Mouse (Mus musculus): Measurements from ENCODE around the gene Dgkh. TPM values are rescaled to one million over a fixed set of nuclear protein-coding genes. Genes with fewer than 3 reads are reported as not detected.

Dgkh gene
- polyA plus RNA-seq, 1 experiment: 5.6 TPM

DNA sequence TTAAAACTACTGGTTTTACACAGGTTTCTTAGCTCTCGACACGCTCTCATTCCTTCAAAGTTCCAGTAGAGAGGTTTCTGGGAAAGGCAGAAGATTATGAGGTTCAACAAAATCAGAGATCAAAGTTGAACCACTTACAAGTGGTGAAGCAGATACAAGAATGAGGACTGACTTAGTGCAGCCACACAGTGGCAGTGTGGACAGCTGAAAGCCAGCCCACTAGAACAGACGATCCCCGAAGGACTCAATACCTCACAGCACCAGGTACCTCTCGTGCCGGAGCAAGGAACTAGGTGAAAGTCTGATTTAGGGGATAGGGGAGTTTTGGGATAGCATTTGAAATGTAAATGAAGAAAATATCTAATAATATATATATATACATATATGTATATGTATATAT is 56.1 kb downstream of the Dgkh start:
- DNase-seq (ENCODE audit: low spot score): no peak

DNA sequence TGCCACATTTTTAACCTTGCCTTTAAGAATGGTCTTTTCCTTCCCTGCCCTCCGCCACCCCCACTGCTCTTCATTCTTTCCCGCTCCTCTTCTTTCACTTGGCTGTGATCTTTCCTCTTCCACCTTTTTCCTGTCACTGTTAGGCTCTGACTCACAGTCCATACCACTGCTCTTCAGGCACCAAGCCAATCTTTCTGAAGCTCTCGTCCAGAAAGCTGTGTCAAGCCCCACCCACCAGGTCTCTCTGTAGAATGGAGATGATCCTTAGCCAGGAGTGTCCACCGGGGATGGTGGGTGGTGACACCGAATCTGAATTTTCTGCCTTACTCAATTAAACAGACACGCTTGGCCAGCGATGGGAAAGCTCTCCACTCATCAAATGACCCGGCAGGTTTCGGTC is 58.0 kb downstream of the Dgkh start:
- DNase-seq (ENCODE audit: low spot score): no peak

DNA sequence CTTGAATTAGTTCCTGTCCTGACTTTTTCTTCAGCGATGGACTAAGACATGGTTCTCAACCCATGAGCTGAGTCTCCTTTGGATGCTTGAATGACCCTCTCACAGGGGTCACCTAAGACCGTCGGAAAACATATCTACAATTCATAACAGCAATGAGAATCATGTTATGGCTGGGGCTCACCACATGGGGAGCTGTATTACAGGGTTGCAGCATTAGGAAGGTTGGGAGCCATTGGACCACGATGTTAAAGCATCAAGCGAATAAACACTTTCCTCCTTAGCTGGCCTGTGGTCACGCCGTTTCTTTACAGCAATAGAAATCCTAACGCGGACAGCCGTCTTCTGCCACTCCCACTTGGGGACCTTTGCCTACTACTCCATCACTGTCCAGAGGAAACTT is 62.6 kb downstream of the Dgkh start:
- no peak for DNase-seq (ENCODE audit: low spot score)

DNA sequence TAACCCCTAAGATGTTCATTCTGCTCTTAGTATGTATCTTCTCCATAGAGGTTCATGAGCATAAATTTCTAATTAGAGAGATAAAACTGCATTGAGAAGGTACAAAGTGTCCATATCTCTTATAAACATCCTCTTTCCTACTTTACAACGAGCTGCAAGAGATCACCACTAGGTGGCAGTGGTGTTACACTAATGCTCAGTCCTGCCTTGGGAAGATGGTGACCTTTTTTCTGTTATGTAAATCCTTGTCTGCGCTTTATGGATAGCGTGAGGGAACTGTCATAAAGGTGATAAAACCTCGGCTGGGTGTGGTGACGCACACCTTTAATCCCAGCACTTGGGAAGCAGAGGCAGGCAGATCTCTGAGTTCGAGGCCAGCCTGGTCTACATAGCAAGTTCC is 64.3 kb downstream of the Dgkh start:
- no peak for DNase-seq (ENCODE audit: low spot score)

DNA sequence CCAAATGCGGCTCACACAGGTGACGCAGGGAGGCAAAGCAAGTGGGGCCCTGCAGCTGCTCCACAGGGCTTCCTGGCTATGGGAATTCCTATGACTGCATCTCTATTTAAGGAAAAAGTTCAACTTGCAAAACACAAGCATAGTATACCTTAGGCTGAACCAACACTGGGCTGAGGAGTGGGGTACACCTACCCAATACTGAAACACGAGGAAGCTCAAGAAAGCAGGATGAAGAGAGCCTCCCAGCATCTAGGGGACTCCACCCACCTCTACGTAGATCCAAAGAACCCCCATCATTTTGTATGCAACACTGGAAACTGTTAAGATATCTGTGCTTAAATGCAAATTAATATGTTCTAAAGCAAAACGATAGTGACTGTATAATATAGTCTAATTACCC is 64.8 kb downstream of the Dgkh start:
- no peak for DNase-seq (ENCODE audit: low spot score)

DNA sequence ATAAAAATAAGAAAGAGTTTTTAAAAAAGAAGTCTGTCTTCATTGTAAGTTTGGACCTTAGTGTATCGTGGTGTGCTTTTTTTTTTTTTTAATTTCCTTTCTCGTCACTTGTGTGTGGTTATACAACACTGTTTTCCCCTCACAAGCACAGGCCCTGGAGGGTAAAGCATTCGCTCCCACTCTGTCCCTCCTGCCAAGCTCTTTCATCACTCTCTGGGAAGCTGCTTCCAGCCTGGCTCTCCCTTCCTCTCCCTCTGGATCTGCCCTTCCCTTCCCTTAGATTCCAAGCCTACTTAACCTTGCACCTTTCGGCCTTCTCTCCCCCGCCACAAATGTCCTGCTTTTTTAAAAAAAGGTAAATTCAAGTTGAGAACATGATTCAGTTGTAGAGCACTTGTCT is 69.9 kb downstream of the Dgkh start:
- no peak for DNase-seq (ENCODE audit: low spot score)

DNA sequence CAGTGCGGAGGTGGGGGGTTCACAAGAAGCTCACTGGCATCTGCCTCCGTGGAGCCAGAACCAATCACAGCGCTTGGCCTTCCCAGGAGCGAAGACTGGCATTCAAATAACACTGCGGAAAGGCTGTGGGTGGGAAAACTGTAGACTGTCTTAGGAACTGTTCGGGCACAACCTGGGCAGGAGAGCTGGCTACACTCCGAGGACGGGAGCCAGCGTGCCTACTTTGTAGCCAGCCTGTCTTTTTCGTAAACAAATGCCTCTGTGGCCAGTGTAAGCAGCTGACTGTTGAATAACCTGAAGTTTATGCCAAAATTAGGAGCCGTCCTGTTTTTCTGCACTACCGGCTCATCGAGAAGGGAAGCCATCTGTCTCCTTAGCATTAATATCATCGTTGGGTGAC is 71.1 kb downstream of the Dgkh start:
- DNase-seq (ENCODE audit: low spot score): no peak

DNA sequence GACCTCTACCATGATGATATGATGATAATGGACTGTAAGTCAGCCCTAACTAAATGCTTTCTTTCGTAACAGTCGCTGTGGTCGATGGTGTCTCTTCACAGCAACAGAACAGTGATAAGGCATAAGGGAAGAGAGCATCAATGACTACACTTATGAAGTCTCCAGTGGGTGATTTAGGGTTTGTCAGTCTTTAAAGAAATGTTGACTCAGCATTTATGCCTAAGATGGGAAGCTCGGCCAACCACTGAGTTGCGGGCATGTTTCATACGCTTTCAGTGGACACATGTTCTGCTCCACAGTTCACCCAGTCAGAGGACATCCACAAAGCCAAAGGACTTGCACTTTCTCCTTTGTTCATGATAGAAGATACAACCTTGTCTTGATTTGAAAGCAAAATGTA is 73.9 kb downstream of the Dgkh start:
- DNase-seq (ENCODE audit: low spot score): no peak

DNA sequence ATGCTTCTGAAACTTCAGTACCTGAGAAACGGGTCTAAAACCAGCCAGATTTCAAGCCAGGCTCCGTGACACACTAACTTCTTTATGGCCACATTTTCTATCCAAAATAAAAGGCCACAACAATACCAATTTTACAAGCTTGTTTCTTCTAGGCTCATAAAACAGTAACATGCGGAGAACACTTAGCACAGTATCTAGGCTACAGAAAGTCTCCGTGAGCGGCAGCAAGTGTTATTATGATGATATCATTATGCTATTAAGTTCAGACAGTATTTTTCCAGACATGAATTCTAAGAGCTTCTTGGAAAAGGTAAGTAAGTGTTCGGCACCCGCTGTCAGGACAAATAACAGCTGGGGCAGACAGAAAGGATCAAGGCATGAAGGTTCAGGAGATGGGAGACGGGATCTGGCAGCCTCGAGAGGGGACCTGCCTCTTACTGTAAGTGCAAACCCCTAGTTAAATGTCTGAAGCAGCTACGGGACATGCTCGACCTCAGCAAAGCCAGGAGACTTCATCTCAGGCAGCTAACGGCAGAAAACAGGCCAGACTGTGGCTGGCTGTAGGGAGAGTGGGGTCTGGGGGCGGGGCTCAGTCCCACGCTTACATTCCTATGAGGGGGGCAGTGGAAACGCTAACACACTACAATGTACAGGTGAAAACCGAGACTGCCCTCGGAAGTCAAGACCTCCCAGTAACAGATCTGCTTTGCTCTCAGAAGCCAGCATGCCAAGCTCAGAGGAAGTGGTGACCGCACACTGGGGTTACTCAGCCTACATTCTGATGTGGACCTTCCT is 75.5 kb downstream of the Dgkh start:
- no peak for DNase-seq (ENCODE audit: low spot score)

DNA sequence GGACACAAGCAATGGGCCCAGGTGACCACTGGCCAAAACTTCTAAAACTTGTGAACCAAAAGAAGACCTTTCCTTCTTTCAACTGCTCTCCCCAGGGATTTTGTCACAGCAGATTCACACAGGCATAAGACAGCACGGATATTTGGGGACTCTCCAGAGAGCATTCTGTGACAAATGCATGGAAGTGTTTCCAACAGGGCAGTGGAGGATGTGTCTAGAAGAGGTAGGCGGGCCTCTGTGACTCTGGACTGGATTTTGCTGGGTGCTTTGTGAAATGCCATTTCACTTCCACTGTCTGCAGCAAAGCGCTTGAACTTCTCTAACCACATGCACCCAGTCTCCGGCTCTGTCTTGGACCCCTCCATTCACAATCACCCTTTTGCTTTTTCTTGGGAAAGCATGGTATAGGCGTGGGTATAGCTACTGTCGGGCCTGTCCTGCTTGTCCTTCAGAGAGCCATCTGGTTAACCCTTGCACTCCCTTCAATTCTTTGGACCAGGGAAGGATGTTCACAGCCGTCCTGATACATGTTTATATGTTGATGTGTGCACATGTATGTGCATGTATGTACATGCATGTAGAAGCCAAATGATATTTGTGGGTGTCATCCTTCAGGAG is 77.5 kb downstream of the Dgkh start:
- DNase-seq (ENCODE audit: low spot score): no peak

DNA sequence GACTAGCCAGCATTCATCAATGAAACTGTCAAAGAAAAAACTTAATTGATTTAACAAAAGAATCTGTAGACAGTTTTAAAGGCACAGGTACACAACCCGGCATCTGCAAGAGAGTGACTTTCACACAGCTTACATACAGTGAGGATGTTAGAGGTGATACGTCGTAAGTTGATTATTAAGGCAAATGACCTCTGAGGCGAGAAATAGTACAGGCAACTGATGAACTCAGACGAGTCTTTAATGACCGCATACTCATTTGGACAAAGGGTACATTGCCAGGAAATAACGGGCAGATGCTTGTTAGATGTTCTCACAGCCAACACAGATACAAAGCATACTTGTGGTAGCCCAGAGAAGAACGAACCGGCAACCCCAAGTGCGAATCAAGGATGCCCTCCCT is 78.4 kb downstream of the Dgkh start:
- DNase-seq (ENCODE audit: low spot score): no peak

DNA sequence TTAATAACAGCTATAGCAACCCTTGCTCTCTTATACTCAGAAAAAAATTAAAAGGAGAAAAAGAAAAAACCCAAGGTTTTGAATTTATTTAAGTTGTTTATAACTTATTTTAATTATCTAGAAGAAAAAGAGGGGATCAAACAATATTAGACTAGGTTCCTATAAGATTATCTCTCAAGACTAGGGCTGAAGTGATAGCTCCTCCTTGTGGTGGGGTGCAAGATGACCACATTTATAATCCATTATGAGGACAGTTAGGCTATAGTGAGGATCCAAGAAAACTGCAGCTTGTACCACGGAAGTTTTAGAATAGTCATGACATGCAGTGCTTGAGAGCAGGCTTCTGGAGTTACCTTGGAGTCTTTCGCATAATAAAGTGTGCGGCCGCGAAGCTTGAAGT is 79.2 kb downstream of the Dgkh start:
- no peak for DNase-seq (ENCODE audit: low spot score)

DNA sequence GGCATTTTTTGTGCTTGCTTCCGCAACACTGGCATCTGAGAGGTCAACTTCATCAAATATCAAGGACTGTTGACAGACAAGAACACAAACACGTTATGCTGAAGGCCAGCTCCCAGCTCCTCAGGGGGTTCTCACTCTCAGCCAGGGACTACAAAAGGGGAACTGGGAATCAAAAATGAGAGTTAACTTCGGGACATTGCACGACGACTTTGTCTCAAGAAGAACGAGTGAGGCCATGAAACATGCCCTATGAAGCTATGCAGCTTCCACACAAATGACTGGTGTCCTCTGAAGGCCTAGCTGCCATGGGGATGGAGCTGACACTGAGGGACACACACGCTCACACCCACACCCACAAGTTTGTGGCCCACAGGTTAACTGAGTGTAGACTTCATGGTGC is 80.9 kb downstream of the Dgkh start:
- DNase-seq (ENCODE audit: low spot score): no peak

DNA sequence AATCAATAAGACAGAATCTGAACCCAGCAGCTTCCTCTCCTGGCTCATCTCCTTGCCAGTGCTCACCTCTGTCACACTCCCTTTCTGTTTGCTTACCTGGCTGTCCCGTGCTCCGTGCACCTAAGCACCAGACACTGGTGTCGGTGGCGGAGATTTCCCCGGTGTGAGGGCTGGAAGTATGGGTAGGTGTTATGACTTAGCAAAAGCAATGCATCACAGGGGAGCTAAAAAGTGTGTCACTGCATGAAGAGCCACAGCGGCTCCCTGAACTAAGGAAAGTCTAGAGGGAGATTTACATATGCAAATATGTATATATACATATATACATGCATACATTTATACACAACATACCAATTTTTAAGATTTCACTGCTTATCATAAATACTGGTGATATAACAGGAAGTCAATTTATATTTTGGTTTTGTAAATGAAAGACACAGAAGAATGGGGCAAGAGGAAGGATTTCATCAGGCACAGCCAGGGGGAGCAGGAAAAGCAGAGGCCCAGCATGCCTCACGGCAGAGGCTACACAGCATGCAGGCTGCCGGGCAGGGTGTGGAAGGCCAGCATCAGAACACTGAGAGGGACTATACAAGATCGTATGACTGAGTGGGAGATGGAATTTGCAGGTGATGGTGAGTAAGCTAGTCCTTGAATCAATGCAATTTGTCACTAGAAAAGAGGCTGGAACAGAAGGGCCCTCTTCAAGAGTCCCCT is 82.0 kb downstream of the Dgkh start:
- no peak for DNase-seq (ENCODE audit: low spot score)

DNA sequence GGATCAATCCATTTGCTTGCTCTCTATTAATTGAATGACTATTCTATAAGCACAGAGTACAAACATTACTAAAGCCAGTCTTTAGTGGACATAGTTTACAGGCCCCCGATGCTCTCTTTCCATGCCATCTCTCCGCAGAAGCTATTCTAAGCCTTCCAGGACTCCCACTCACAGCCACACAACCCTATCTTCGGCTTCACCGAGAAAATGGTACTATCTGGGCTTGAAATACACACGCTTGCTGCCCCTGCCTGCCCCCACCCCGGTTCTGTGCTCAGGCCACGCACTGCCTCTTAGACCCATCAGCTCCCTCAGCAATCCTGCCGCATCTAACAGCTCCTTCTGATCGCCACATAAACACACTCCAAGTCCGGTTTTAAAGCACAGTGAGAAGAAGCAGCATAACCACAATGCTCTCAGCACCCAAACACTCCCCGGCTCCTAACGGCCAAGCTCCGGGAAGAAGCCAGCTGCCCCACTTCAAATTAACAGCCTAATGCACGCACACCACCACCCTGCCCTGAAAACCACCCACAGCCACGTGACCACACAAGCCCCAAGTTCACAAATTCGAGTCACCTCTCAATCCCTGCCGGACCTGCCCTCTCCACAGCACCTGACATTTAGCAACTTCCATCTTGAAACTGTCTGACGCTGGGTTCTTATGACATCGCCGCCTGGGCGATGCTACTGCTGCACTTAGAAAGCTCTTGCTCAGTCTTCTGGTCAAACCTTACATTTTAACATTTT is 82.9 kb downstream of the Dgkh start:
- DNase-seq (ENCODE audit: low spot score): no peak

DNA sequence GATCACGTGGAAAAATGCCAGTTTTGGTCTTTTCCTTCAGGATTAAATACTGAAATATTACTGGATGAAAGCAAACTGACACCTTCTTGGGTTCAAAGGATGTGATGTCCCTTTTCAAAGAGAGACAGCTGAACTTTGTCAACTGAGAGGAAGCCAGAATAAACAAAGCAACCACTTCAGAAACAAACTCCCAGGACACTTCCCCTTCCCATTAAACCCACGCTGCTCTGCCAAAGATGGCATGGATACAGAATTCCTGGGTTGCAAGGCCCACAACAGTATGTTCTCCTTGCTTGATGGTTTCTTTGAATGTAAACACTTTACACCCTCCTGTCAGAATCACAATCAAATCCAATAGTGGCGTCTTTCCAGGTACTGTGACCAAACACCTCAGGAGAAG is 87.0 kb downstream of the Dgkh start:
- DNase-seq (ENCODE audit: low spot score): no peak

DNA sequence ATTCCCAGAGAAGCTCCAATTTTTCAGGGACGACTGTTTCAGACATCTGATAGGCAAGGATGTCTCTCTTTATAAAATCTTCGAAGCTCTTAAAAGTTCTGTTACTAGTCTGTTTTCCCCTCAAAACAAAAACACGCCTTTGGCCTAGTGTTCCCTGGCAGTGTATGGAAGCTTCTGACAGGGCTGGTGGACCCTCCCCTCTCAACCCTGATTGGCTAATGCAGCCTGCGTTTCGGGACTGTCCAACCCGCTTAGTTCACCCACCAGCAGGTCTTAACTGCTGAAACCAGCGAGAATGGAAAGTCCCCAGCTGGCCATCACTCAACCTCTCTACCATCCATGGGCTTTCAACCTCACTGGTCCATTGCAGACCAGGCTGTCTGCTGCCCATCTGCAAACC is 91.3 kb downstream of the Dgkh start:
- no peak for DNase-seq (ENCODE audit: low spot score)

DNA sequence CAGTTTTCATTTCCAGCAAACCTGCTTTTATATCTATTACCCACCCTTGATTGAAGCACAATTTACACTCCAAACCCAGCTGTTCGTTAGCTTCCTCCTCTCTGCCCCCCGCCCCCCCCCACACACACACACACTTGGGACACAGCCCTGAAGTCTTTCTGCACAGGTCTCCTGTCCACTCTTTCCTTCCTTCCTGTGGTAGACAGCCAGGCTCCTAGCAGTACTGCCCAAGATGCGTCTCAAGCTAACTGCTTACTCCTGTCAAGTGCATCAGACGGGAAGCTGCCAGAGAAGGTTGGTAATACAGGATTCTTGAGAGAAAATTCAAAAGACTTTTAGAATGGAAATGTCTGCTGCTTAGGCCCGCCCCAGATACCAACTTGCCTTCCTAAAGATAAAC is 92.9 kb downstream of the Dgkh start:
- no peak for DNase-seq (ENCODE audit: low spot score)

DNA sequence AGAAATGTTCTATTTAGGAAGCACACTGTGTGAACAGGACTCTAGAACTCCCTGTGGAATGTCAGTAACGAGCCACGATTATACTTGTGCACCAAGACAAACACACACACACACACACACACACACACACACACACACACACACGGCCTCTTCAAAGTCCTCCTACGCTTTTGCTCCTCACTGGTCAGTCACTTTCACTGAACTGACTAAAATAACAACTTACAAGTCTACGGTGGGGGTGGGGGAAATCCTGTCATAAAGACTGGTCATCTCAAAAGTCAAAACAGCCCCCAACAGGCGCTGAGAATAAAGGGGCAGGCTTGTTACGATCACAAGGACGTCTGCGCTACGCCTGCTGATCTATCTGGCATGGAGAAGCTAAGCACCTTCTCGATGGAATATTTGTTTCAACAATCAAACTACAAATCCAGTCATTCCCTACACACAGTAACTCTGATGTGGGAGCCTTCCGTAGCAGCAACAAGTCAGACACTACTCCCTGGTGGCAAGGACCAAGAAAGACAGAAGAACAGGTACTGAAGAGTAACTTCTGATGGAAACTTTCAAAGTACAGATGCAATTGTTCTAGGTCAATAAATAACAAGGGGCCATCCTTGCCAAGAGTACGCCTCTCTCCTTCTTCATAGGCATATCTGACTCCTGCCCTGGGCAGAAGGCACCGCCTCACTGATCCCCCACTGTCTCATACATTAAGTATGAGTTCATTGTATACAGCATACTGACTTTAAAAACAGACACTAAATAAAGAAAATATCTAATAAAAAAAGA is 96.8 kb downstream of the Dgkh start:
- no peak for DNase-seq (ENCODE audit: low spot score)

DNA sequence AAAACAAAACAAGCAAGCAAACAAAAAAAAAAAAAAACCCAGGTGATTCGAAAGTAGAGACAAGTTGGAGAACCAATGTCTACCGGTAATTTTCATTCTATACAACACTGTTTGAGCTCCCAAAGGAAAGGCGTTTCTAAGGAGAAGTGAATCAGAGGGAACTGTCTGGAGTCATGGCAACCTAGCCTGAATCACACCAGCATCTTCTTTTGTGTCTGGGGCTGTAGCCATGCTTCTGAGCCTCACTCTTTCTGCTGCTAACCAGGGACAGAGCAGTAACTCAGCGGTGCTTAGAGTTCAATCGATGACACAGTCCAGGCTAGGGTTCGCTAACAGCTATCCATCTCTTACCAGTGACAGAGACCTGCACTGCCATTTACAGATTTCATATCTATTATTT is 99.8 kb downstream of the Dgkh start:
- no peak for DNase-seq (ENCODE audit: low spot score)

Data from urinary bladder, adult 2 months (tissue).